Mouse (Mus musculus): ENCODE measurements at regions not wholly inside any gene's neighbourhood (a gene's known extent, or its start where the extent isn't known, plus 50 kb on each side); places are given as distances from the start of the nearest gene placed in this dataset.

DNA sequence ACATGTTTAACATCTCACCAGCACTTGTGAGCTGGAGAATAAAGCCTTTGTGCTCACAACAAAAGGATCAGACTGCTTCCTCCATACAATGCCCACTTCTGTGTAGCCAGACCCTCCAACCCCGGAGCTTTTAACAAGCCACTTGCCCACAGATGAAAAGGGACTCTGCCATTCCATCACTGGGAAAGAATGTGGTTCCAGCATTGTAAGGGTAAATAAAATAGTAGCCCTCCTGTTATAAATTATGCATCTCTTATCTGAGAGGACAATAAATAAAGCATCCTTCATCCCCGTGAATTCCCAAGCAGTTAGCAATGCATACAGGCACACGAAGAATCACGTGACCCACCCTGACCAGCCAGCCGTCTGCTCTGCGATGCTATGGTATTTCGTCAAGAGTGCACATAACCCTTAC lies 247.7 kb upstream of the Id4 start:
- TF ChIP-seq POLR2A (IDR thresholded peaks at IDR 0.05; ENCODE audit: control insufficient read depth, low read depth, low read length) = no peak
- TF ChIP-seq CTCF (IDR thresholded peaks at IDR 0.05; ENCODE audit: control insufficient read depth, insufficient read depth, insufficient replicate concordance, low read depth, low read length) = no peak
